Mouse (Mus musculus) brain, adult 10 weeks (tissue): Measurements from ENCODE around the gene Hpd. TPM values are rescaled to one million over a fixed set of nuclear protein-coding genes. Genes with fewer than 3 reads are reported as not detected.

Source experiments
- polyA plus RNA-seq: library from polyadenylated mRNA; stranded (reverse); fragments of 350-450 nt; fragmentation: Illumina TruSeq; extraction: RNeasy Lipid Tissue Mini Kit (QIAGEN cat#74804); gene quantifications from one replicate; pipeline ENCODE4 v1.2.3, GENCODE M21; 2015; ENCODE audit warnings: low read depth, low replicate concordance

Gene Hpd
- not detected for polyA plus RNA-seq

DNA sequence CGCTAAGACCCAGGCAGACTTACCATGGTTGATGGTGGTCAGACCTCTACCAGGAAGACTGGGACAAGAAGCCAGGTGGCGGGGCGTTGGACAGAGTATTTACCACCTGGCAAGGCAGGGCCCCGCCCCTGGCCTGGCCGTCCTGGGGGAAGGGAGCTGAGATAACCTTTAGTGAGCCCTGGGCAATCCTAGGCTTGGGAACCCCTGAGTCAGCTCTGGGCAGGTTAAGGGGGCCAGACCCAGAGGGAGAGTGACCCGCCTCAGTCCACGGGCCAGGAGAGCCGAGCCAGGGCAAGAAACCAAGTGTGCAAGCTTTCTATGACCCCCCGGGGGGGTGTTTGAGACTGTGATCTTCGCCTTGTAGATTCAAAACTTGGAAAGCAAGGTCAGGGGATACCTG, at the start of gene Hpd:
Gene Hpd, minus strand, starts transcription at position 77 of the 400 bp plus-strand sequence.

DNA sequence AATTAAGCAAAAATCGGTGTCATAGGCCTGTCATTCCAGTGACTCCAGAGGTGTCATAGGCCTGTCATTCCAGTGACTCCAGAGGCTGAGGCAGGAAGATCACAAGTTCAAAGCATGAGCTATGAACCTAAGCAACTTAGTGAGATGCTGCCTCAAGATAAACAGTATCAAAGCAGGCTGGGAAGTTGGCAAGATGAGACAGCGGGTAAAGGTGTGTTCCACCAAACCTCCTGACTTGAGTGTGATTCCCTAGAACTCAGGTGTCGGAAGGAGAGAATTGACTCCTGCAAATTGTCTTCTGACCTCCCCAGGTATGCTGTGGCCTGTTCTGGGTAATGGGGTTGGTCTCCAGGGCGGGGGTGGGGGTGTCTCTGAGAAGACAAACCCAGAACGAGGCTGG, 13.2 kb downstream of the Hpd start, which contains the start of gene Psmd9:
Gene Psmd9, plus strand, starts transcription at position 130 of the 400 bp plus-strand sequence.

DNA sequence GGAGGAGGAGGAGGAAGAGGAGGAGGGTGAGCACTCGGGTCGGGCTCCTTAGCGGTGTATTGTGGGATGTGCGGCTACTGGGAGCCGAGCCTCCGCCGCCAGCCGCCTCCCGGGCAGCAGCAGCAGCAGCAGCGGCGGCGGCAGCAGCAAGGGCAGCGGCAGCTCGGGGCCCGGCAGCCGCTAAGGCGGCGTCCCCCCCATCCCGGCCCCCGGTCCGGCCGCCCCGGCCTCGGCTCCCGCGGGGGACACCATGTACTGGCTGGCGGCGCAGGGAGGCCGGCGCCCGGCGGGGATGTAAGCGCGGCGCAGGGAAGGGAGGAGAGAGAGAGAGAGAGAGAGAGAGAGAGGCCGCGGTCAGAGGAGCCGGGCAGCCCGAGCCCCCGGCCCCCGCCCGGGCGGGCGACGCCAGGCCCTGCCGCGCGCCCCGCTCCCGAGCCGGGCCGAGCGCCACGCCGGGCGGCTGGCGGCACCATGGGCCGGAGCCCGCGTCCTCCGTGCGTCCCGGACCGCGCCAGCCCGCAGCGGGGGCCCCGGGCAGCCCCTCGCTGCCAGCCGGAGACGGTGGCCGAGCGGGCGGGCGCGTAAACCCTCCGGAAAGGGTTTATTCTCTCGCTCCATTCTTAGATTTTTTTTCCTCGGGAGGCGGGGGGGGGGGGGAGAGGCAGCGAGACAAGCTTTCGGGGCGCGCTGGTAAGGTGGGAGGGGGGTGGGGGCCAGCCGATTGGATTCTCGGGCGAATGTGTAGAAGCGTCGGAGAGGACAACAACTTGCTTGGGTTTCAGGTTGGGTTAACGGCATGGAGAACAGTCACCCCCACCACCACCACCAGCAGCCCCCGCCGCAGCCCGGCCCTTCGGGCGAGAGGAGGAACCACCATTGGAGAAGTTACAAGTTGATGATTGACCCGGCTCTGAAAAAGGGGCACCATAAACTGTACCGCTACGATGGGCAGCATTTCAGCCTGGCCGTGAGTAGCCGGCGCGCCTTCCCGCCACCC, 40.1 kb downstream of the Hpd start, which contains the start of gene Setd1b:
Gene Setd1b, plus strand, starts transcription at position 33 of the 997 bp plus-strand sequence.

DNA sequence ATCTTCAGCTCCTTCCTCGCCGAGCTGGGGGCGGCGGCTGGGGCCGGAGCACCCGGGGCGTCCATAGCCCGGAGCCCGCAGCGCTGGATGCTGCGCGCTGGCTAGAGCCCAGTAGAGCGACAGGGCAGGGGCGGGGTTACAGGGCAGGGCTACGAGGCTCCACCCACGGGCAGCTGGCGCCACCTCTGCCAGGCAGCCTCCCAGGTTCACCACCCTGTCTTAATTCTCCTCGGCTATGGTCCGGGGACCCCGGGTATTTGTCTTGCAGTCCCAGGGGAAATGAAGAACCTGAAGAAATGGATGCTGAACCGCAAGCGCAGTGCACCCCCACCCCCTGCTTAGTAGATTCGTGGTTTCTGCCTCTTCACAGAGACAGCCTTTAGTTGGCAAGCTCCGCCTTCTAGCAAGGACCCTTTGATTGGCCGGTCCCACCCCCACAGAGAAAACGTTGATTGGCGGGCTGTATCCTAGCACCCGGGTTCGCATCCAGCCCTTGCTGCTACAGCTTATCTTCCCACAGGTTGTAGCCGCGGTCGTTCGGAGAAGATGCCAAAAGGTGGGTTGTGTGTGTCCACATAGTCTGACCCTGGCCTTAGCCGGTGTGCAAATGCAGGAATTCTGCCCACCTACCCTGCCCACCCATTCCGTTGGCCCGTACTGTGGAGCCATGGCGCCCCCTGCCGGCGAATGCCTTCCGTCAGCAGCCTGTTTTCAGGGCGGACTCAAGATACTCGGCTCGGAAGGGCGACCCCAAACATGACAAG, 50.0 kb downstream of the Hpd start, which contains the start of gene Rhof:
Gene Rhof, minus strand, starts transcription at position 385 of the 764 bp plus-strand sequence.

Other genes starting within 250 kb of the Hpd start
- 20.7 TPM for gene Kdm2b, start 192.9 kb downstream of the Hpd start, polyA plus RNA-seq
- gene Orai1, start 167.7 kb downstream of the Hpd start, polyA plus RNA-seq = 6.1 TPM
- 0.85 TPM for gene Morn3, start 135.7 kb downstream of the Hpd start, polyA plus RNA-seq
- gene Tmem120b, start 114.3 kb downstream of the Hpd start, polyA plus RNA-seq = 10.6 TPM
- 35.9 TPM for gene Rhof, start 50.0 kb downstream of the Hpd start, polyA plus RNA-seq
- 10.6 TPM for gene Setd1b, start 40.5 kb downstream of the Hpd start, polyA plus RNA-seq
- gene Psmd9, start 13.3 kb downstream of the Hpd start, polyA plus RNA-seq = 34.3 TPM
- 4.1 TPM for gene Wdr66, start 69.4 kb upstream of the Hpd start, polyA plus RNA-seq
- gene Bcl7a, start 161.1 kb upstream of the Hpd start, polyA plus RNA-seq = 40.8 TPM
- 11.0 TPM for gene Mlxip, start 212.1 kb upstream of the Hpd start, polyA plus RNA-seq